Mouse (Mus musculus) MEL (cell line): ENCODE results near the gene Ptpdc1.

Experiments used
- GATA1 ChIP-seq: IDR thresholded peaks from 2 replicates; pipeline ENCODE4 v1.6.1; 2011; ENCODE audit warnings: low read depth, low read length, improper control_type of control experiment
- MAX ChIP-seq: IDR thresholded peaks from 2 replicates; pipeline ENCODE4 v1.6.1; 2011; ENCODE audit warnings: low read length, improper control_type of control experiment

- TF ChIP-seq GATA1: 0 out of 2 replicates have a peak, but pooled peaks have one; percentile 23
- TF ChIP-seq MAX: no peak
These were observed 42.9 kb upstream of the Ptpdc1 start for GRCm38 (mm10) chr13:48668091-48668975.
